Mouse (Mus musculus) CH12.LX (cell line): ENCODE measurements at regions not wholly inside any gene's neighbourhood (a gene's known extent, or its start where the extent isn't known, plus 50 kb on each side); places are given as distances from the start of the nearest gene placed in this dataset.

ENCODE experiments used
- BHLHE40 ChIP-seq: IDR thresholded peaks from 2 replicates; pipeline ENCODE4 v1.6.1; 2011; ENCODE audit warnings: mild to moderate bottlenecking, low read depth, low read length, improper control_type of control experiment
- ELF1 ChIP-seq: IDR thresholded peaks from 2 replicates; pipeline ENCODE4 v1.6.1; 2014; ENCODE audit warnings: low read depth, mild to moderate bottlenecking, inconsistent platforms, low read length, improper control_type of control experiment
- GABPA ChIP-seq: IDR thresholded peaks from 2 replicates; pipeline ENCODE4 v1.6.1; 2012; ENCODE audit warnings: low read depth, low read length, improper control_type of control experiment, inconsistent platforms; ENCODE audit not compliant: insufficient replicate concordance
- POLR2A ChIP-seq: IDR thresholded peaks from 2 replicates; pipeline ENCODE4 v1.6.1; 2011; ENCODE audit warnings: low read depth, mild to moderate bottlenecking, improper control_type of control experiment, low read length
- TBP ChIP-seq: conservative IDR thresholded peaks from 2 replicates; pipeline ENCODE4 v1.6.1; 2011; ENCODE audit warnings: low read depth, low read length, improper control_type of control experiment
- USF1 ChIP-seq: IDR thresholded peaks from 2 replicates; pipeline ENCODE4 v1.6.1; 2014; ENCODE audit warnings: low read depth, mild to moderate bottlenecking, inconsistent platforms, low read length, improper control_type of control experiment

DNA sequence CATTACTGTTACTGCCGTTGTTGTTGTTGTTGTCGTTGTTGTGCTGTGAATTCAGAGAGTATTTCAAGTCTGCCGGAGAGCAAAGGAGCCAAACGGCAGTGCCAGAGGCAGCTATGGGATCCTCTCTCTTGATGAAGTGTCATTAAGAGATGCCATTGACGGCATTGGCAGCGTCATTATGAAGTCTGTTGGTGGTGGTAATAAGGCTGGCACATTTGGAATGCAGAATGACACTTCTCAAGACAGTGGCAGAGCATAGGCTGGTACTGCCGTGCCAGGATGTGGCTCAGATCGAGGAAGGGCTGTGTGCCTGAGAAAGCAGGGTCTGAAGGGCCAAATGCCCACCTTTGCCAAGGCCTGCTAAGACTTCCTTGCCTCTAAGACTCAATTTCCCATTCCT, 494.3 kb downstream of the Vrk1 start:
- TF ChIP-seq POLR2A (no peak), ELF1 (no peak), TBP (no peak), BHLHE40 (no peak), USF1 (no peak), GABPA (no peak)
